Mouse (Mus musculus): ENCODE measurements around the gene Slco3a1. TPM values are rescaled to one million over a fixed set of nuclear protein-coding genes. Genes with fewer than 3 reads are reported as not detected.

Slco3a1 gene
- polyA plus RNA-seq, 1 experiment from 2014 or later = 5.6 TPM

- H3K27me3 ChIP-seq (ENCODE audit: low read depth, poor library complexity, severe bottlenecking) = no peaks in the 10 kb centered on the region
- DNase-seq (ENCODE audit: low spot score) = no peak
- 85% methylated on average over 3 of the region's 3 CpGs for WGBS
- no peaks in the 10 kb centered on the region for H3K36me3 ChIP-seq
- no peaks in the 10 kb centered on the region for H3K9me3 ChIP-seq (replicated peaks)
- peaks cover 23% of the 10 kb centered on the region for H3K4me1 ChIP-seq
- H3K27ac ChIP-seq = no peak overlapping the region
- no peak overlapping the region for H3K4me3 ChIP-seq
These were observed 222.3 kb downstream of the Slco3a1 start for GRCm38 (mm10) chr7:74332323-74332722.

GRCm38 (mm10) chr7:74330858-74331726 is 223.5 kb downstream of the Slco3a1 start:
- H3K4me1 ChIP-seq = peaks cover 23% of the 10 kb centered on the region
- H3K27ac ChIP-seq = peak overlapping the region; percentile 36; the same call in 1 of the 2 replicates
- H3K4me3 ChIP-seq = no peak overlapping the region
- no peaks in the 10 kb centered on the region for H3K27me3 ChIP-seq (ENCODE audit: low read depth, poor library complexity, severe bottlenecking)
- H3K36me3 ChIP-seq = no peaks in the 10 kb centered on the region
- H3K9me3 ChIP-seq (replicated peaks) = no peaks in the 10 kb centered on the region
- 60% methylated on average over 7 of the region's 7 CpGs for WGBS
- peak; percentile 38 for DNase-seq (ENCODE audit: low spot score)

- DNase-seq (ENCODE audit: low spot score) = no peak
- no peak overlapping the region for H3K4me3 ChIP-seq
- 69% methylated on average over 7 of the region's 7 CpGs for WGBS
- H3K9me3 ChIP-seq (replicated peaks) = no peaks in the 10 kb centered on the region
- no peaks in the 10 kb centered on the region for H3K36me3 ChIP-seq
- H3K27ac ChIP-seq = peak overlapping the region; percentile 36; the same call in 1 of the 2 replicates
- H3K27me3 ChIP-seq (ENCODE audit: low read depth, poor library complexity, severe bottlenecking) = no peaks in the 10 kb centered on the region
- peaks cover 23% of the 10 kb centered on the region for H3K4me1 ChIP-seq
These were observed 224.3 kb downstream of the Slco3a1 start for GRCm38 (mm10) chr7:74330117-74330857.

- Histone ChIP-seq H3K27me3 (ENCODE audit: low read depth, poor library complexity, severe bottlenecking) (no peaks in the 10 kb centered on the region), H3K9me3 (replicated peaks) (no peaks in the 10 kb centered on the region), H3K4me3 (no peak overlapping the region), H3K27ac (no peak overlapping the region), H3K36me3 (no peaks in the 10 kb centered on the region), H3K4me1 (peaks cover 25% of the 10 kb centered on the region)
- WGBS = 76% methylated on average over 1 of the region's 1 CpGs
- DNase-seq (ENCODE audit: low spot score) = no peak
These were observed 225.6 kb downstream of the Slco3a1 start for GRCm38 (mm10) chr7:74329004-74329403.

GRCm38 (mm10) chr7:74327716-74328115 is 226.9 kb downstream of the Slco3a1 start:
- Histone ChIP-seq H3K4me1 (peaks cover 38% of the 10 kb centered on the region), H3K36me3 (no peaks in the 10 kb centered on the region), H3K4me3 (no peak overlapping the region), H3K9me3 (replicated peaks) (no peaks in the 10 kb centered on the region), H3K27ac (no peak overlapping the region), H3K27me3 (ENCODE audit: low read depth, poor library complexity, severe bottlenecking) (no peaks in the 10 kb centered on the region)
- 89% methylated on average over 5 of the region's 5 CpGs for WGBS
- no peak for DNase-seq (ENCODE audit: low spot score)

- no peak overlapping the region for H3K27ac ChIP-seq
- 89% methylated on average over 8 of the region's 8 CpGs for WGBS
These were observed 229.5 kb downstream of the Slco3a1 start for GRCm38 (mm10) chr7:74325052-74325451.

GRCm38 (mm10) chr7:74323683-74324082 is 230.9 kb downstream of the Slco3a1 start:
- no peak for DNase-seq (ENCODE audit: low spot score)
- H3K9me3 ChIP-seq (replicated peaks) = no peaks in the 10 kb centered on the region
- no peaks in the 10 kb centered on the region for H3K36me3 ChIP-seq
- H3K27ac ChIP-seq = peak overlapping the region; percentile 61; the same call in 1 of the 2 replicates
- H3K27me3 ChIP-seq (ENCODE audit: low read depth, poor library complexity, severe bottlenecking) = no peaks in the 10 kb centered on the region
- peaks cover 18% of the 10 kb centered on the region for H3K4me1 ChIP-seq
- 65% methylated on average over 5 of the region's 5 CpGs for WGBS
- H3K4me3 ChIP-seq = no peak overlapping the region

More at GRCm38 (mm10) chr7:74325052-74325451, 229.5 kb downstream of the Slco3a1 start:
- Histone ChIP-seq H3K27me3 (ENCODE audit: low read depth, poor library complexity, severe bottlenecking) (no peaks in the 10 kb centered on the region), H3K9me3 (replicated peaks) (no peaks in the 10 kb centered on the region), H3K4me3 (no peak overlapping the region), H3K36me3 (no peaks in the 10 kb centered on the region), H3K4me1 (peaks cover 26% of the 10 kb centered on the region)
- no peak for DNase-seq (ENCODE audit: low spot score)

- Histone ChIP-seq H3K27ac (peak overlapping the region; percentile 62; the same call in 1 of the 2 replicates), H3K4me1 (peaks cover 18% of the 10 kb centered on the region), H3K36me3 (no peaks in the 10 kb centered on the region), H3K4me3 (no peak overlapping the region), H3K9me3 (replicated peaks) (no peaks in the 10 kb centered on the region), H3K27me3 (ENCODE audit: low read depth, poor library complexity, severe bottlenecking) (no peaks in the 10 kb centered on the region)
- no peak for DNase-seq (ENCODE audit: low spot score)
These were observed 231.4 kb downstream of the Slco3a1 start for GRCm38 (mm10) chr7:74323194-74323593.

GRCm38 (mm10) chr7:74320635-74321034 is 233.9 kb downstream of the Slco3a1 start:
- DNase-seq (ENCODE audit: low spot score) = no peak
- Histone ChIP-seq H3K27me3 (ENCODE audit: low read depth, poor library complexity, severe bottlenecking) (no peaks in the 10 kb centered on the region), H3K27ac (0 out of 2 replicates have a peak overlapping the region, but pooled peaks have one; percentile 12), H3K4me3 (no peak overlapping the region), H3K9me3 (replicated peaks) (no peaks in the 10 kb centered on the region), H3K36me3 (no peaks in the 10 kb centered on the region), H3K4me1 (peaks cover 18% of the 10 kb centered on the region)
- 95% methylated on average over 5 of the region's 5 CpGs for WGBS

GRCm38 (mm10) chr7:74315836-74316435 is 238.6 kb downstream of the Slco3a1 start:
- no peak for DNase-seq (ENCODE audit: low spot score)
- H3K36me3 ChIP-seq = no peaks in the 10 kb centered on the region
- no peaks in the 10 kb centered on the region for H3K27me3 ChIP-seq (ENCODE audit: low read depth, poor library complexity, severe bottlenecking)
- 88% methylated on average over 3 of the region's 3 CpGs for WGBS
- H3K9me3 ChIP-seq (replicated peaks) = no peaks in the 10 kb centered on the region
- H3K4me3 ChIP-seq = no peak overlapping the region
- H3K4me1 ChIP-seq = no peaks in the 10 kb centered on the region
- H3K27ac ChIP-seq = no peak overlapping the region

- H3K27ac ChIP-seq = no peak overlapping the region
- DNase-seq (ENCODE audit: low spot score) = no peak
- H3K4me1 ChIP-seq = no peaks in the 10 kb centered on the region
- 88% methylated on average over 1 of the region's 1 CpGs for WGBS
- H3K36me3 ChIP-seq = no peaks in the 10 kb centered on the region
- H3K9me3 ChIP-seq (replicated peaks) = no peaks in the 10 kb centered on the region
- no peak overlapping the region for H3K4me3 ChIP-seq
- no peaks in the 10 kb centered on the region for H3K27me3 ChIP-seq (ENCODE audit: low read depth, poor library complexity, severe bottlenecking)
These were observed 240.3 kb downstream of the Slco3a1 start for GRCm38 (mm10) chr7:74314276-74314675.

GRCm38 (mm10) chr7:74313279-74314105 is 241.1 kb downstream of the Slco3a1 start:
- DNase-seq (ENCODE audit: low spot score) = no peak
- Histone ChIP-seq H3K36me3 (no peaks in the 10 kb centered on the region), H3K4me1 (no peaks in the 10 kb centered on the region), H3K27ac (no peak overlapping the region), H3K9me3 (replicated peaks) (no peaks in the 10 kb centered on the region), H3K27me3 (ENCODE audit: low read depth, poor library complexity, severe bottlenecking) (no peaks in the 10 kb centered on the region), H3K4me3 (no peak overlapping the region)
- WGBS = 91% methylated on average over 6 of the region's 6 CpGs

Measured in limb, embryonic 10.5 days (tissue).